Mouse (Mus musculus): ENCODE measurements around the gene Tert.

GRCm38 (mm10) chr13:73679311-73679710 lies 52.6 kb downstream of the Tert start:
- TF ChIP-seq POLR2A (IDR thresholded peaks at IDR 0.05; ENCODE audit: extremely low read depth, insufficient read depth, low read length) (no peak), CTCF (IDR thresholded peaks at IDR 0.05; ENCODE audit: extremely low read depth, insufficient read depth, low read length) (no peak)
